Mouse (Mus musculus) layer of hippocampus, postnatal 10 days (tissue): ENCODE results near the gene Asgr1. TPM values are rescaled to one million over a fixed set of nuclear protein-coding genes. Genes with fewer than 3 reads are reported as not detected.
"Not testable (repeated sequence)": the region's sequence is repeated elsewhere in the genome, so short reads cannot be mapped to it uniquely, and the experiment has no call there.

Experiments used
- DNase-seq, 2 experiments: peaks; one replicate each; pipeline ENCODE4 v3.0.0; 2021; ENCODE audit warnings: low spot score in 2 of 2
- long read RNA-seq: library from polyadenylated mRNA; stranded (forward); transcript quantifications from one replicate; pipeline ENCODE4 v2.0.0, GENCODE M21; 2023
- total RNA-seq, 2 experiments: library from RNA; stranded (reverse); gene quantifications; 2 replicates each; pipeline ENCODE4 v1.2.3; 2021

Gene Asgr1
- total RNA-seq = 1 to 10 TPM; 1.2 to 1.3 TPM
- long read RNA-seq = 0 reads

DNA sequence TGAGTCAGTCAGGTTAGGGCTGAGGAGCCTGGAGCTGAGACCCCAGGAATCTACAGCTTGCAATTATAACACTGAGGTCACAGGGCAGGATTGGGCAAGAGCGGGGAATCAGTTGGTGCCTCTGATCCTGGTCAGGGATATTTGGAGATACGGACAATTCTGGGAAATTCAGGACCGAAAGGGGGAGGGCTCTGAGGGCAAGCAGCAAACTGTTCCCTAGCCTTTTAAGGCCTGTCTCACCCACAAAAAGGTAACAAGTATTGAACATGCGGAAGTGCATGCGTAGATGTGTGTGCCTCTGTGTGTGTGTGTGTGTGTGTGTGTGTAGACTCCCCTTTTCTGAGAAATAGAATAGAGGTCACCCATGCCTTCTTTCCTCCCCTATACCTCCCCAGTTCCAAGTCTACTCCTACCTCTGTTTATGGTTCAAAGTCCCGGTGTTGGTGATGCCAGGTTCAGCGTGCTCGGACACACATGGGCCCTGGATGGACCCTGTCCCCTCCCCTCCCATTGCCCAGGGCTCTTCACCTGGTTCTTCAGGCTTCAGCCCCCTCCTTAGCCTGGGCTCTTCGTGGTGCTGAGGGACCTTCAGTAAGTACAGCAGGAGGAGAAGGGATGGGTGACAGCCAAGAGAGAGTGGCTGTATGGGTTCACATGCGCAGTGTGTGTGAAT, at the start of gene Asgr1:
Asgr1 (plus strand) TSS at position 188 of the 673 bp plus-strand sequence.
- no peak for DNase-seq

DNA sequence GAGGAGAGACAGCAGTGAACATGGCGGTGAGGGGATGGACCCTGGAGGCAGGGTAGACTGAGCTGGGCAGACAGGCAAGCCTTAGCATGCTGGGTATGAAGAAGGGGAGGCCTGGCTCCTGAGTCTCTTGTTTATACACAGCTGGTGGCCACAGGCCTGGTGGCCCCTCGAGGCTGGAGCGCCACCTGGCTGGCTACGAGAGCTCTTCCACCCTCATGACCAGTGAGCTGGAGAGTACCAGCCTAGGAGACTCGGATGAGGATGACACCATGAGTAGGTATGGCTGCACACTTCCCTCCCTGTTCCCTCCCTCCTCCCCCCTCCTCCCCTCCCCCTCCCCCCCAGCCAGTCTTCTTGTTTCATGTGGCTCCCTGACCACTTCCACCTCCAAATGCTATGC, 48.4 kb upstream of the Asgr1 start:
- no peak for DNase-seq

DNA sequence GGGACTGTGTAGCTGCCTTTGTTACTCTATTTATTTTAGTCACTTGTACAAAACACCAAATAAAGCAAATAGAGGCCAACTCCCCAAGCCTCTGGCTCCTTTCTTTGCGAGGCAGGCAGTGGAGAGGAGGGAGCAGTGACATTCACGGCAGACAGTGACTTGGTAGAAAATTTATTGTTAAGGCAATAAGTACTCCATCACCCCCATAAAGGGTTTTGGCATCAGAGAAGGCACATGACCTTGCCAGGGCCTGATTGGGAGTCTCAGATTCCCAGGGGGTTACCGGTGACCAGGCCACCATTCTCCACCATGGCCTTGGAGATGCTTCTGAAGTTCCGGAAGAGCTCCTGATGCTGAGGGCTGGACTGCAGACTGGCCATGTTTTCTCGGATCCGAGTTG, 43.9 kb upstream of the Asgr1 start:
- no peak for DNase-seq

DNA sequence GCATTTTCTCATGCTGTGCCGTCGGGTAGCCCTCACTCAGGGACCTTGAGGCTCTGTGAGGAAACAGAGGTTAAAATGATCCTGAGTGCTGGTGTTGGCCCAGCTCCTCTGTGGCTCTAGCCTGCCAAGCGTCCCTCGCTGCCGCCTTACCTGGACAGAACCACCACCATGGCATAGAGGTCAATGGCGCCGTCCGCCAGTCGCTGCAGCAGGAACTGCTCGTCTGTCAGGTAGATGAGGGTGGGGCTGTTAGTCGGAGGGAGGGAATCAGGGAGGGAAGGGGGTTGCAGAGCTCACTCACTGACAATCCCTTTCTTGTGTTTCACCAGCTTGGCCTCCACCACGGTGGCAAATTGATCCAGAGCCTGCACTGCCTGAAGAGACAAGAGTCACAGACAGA, 43.3 kb upstream of the Asgr1 start:
- DNase-seq = no peak

DNA sequence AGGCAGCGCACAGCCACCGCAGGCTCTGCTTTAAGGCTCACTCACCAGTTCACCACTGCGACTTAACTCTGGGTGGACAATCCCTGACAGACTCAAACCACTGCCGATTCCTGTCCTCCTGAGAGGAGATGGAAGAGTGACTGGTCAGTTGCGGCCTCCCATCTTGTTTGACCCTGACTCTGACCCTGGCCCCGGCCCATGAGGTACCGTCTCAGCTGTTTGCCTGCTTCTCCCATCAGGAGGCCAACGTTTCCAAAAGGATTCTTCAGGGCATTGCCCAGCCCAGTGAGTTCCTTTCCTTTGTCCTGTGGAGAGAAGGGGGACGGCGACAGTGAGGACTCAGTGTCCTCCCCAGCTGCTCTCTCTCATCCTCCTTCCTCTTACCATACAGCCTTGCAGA, 42.9 kb upstream of the Asgr1 start:
- DNase-seq = no peak

DNA sequence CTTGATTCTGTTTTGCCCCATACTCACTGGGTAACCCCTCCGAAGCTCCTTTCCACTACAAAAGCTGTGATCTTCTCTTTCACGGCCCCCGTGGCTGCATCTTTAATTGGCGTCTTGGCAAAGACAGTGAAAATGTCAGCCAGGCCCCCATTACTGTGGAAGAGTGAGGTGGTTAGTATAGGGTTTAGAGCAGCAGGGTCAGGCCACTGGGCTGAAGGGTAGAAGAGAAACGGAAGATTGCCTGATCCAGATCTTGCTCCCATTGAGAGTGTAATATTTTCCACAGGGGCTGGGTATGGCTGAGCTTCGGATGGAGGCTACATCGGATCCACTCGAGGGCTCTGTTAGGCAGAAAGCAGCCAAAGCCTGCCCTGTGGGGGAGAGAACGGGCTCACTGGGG, 41.0 kb upstream of the Asgr1 start:
- DNase-seq = no peak

DNA sequence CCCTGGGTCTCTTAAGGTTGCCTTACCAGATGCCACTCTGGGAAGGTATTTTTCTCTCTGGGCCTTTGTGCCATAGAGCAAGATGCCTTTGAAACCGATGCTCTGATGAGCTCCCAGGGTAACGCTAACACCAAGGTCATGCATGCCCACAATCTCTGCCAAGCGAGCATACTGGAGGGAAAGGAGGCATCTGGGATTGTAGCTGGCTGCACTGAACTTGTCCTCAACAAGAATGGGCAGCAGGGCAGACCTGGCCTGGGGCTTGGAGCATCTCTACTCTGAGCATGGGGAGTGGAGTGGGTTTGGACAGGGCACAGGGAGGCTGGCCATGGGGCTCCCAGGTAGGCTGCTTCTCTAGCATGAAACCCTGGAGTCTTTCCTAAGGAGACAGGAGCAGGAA, 40.5 kb upstream of the Asgr1 start:
- no peak for DNase-seq

DNA sequence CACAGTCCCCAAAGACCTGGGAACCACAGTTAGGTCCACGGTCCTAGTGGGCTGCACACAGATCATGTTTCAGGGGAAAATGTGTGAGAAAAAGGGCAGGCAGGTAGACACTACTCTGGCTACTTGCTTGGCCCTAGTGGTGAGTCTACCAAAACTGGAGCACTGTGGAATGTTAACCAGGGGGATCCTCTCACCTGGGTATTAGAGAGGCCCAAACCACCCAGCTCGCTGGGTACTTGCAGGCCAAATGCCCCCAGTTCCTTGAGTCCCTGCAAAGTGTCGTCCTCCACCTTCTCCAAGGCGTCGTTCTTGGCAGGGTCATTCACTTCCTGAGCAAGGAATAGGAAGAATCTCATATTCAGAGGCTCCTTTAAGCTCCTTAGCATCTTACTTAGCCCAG, 39.8 kb upstream of the Asgr1 start:
- DNase-seq = no peak

DNA sequence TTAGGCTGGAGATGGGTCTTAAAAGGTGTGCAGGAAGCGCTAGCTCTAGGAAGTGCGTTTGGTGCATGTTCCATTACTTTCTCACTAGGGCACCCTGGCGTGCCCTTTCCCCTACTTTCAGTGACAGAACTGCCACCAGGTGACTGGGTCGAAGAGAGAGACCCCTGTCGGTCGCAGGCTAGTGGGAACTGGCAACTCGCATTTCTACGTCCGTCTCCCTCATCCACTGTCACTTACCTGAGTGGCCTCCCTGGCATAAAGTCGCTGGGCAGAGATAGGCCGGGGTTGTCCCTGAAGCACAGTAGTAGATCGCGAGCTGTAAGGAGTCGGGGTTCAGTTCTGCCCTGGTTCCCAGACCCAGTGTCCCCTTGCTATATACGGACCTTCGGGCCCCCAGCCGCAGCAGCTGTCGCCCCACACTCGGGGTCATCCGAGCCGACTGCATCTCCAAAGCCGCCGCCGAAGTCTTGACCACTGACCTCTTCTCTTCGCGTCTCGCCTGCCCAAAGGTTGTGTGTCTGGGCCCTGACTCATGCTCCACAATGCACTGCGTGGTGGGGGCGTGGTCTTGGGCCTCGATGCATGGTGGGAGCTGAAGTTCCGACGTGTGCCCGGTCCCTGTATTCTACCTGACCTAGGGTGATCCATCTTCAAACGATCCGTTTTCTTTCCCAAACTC, 38.9 kb upstream of the Asgr1 start, which contains the start of gene Acadvl:
Acadvl (minus strand) TSS at position 532 of the 679 bp plus-strand sequence.
- peak; percentile 74 to 88 for DNase-seq

DNA sequence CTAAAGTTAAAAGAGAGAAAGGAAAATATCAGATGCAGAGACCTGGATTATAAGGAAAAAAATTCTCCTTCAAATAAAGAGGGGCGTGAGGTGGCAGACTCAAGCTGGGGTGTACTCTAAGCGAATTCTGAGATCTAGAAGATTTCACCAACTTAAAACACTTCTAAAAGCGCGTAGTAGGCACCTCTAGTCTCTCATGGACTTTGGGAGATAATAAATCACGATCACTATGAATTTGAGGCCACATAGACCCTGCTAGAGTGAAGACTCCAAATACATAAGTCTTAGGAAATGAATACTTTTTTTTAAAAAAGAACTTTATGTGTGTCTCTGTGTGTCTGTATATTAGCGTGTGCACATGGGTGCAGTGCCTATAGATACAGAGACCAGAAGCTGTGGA, 38.2 kb upstream of the Asgr1 start:
- no peak for DNase-seq

DNA sequence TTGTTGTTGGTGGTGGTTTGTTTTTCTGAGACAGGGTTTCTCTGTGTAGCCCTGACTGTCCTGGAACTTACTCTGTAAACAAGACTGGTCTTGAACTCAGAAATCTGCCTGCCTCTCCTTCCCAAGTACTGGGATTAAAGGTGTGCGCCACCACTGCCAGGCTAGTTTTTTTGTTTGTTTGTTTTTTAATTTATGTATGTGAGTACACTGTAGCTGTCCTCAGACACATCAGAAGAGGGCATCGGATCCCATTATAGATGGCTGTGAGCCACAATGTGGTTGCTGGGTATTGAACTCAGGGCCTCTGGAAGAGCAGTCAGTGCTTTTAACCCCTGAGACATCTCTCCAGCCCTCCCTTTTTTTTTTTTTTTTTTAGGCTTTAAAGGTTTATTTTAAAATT, 37.7 kb upstream of the Asgr1 start:
- not testable (repeated sequence) for DNase-seq

DNA sequence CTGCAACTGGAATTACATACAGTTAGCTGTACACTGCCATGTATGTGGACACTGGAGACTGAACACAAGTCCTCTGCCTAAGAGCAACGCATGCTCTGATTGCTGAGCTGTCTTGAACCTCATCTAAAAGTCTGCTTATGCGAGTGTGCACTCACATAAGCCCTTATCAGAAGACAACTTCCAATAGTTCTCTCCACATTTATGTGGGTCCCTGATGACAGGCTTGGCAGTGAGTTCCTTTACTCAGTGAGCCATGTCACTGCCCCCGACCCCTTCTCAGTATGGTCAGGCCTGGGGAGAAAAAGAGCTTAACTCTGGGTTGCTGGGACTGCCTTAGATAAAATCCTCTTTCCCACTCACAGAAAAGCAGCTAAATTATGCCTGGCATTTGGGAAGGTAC, 37.2 kb upstream of the Asgr1 start, which contains the start of gene Dlg4:
Dlg4 (plus strand) TSS at position 274 of the 400 bp plus-strand sequence.
- DNase-seq = no peak

DNA sequence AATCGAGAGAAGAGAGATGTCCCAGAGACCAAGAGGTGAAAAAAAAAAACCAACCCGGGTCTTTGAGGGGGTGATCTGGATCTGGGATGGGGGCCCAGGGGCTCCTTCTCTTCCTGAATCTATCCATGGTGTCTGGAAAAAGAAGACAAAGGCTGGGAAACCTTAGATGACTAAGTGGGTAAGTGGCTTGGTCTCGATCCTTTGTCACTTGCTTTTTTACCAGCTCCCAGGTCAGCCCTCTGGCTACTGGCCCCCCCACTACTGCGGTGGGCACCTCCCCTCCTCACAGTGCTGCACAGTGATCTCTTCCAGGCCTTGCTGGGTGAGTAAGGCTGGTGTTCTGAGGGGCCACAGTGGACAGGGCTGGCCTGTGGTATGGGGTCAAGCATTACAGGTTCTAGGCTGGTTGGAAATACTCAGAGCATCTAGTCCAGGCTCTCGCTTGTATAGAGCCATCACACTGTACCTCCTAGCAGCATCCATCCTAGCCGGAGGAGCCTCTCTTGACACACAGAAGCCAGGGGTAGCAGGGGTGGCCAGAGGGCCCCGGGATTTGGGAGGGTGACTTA, 36.6 kb upstream of the Asgr1 start:
- no peak for DNase-seq

DNA sequence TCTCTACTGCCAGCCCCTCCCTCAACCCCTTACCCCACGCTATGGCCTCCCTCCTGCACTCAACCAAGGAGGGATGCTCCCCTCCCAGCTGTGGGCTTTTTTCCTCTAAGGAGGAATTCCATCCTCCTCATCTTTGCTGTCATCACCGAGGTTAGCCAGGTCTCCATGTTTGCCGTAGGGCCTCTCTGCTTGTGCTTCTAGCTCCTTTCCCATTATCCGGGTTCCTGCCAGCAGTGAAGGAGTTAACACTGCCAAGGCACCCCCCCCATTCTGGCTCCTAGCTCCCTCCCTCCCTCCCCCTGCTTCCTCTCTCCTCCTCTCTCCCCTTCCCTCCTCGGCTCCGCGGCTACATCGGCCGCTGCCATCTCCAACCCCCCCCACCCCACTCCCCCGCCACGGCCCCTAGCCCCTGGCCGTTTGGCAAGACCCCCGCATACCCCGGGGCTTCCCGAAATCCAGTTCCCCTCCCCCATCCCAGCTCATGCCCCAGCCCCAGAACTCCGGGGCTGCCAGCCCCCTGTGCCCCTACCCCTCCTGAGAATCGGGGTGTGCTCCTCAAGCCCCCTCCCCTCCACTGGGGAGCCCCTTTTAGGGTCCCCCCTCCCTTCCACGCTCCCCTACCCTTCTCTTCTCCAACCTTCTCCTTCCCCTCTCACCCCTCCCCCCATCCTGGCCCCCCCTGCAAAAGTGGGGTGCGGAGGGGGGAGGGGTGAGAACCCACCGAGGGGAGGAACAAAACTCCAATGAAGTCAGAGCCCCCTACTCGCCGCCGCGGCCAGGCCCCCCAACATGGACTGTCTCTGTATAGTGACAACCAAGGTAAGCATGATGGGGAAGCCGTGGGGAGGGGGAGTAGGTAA, 35.5 kb upstream of the Asgr1 start:
- DNase-seq = peak; percentile 78 to 81

DNA sequence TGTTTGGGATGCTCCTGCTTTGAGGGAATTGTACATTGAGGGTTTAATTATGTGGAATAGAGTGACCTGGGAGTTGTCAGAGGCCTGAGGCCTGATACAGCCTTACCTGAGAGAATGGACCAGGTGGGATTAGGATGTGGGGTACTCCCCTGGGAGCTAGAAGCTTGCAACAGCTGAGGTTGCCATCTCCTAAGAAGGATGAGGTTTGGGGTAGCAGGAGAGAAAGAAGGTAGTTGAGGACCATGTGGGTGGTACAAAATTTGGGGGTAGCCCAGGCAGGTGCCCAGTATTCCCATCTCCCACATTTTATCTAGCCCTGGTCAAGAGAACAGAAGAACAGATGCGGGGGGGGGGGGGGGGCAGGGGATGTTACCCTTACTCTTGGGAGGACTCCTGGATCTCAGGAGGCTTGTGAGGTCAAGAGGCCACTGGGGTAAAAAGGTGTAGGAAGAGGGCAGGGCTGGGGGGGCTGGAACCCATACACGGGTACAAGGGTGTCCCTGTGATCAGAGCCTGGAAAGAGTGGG, 34.3 kb upstream of the Asgr1 start:
- no peak for DNase-seq

DNA sequence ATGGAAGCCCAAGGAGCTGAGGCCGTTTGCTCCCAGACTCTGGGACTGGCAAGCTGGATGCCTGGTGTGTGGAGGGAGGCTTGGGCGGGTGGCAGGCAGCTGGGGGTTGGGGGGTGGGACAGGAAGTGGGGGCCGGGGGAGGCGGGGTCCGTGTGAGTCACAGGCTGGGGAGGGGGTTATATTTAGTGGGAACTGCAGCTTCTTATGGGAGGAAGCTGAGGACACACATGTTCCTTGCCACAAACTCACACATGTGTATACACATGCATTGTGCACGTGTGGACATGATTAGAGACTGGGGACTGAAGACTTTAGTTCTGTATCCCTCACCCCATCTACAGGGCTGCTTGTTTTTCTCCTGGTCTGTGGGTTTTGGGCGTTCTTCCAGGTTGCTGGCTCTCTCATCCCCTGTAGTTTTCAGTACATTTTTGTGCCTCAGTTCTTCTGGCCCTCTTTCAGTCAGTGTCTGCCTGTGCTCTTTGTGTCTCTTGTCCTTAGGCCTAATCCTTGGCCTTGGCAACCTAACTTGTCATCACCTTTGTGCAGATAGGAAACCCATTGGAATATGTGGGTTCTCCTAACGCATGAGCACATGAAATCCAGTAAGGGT, 33.8 kb upstream of the Asgr1 start:
- peak; percentile 55 to 61 for DNase-seq

DNA sequence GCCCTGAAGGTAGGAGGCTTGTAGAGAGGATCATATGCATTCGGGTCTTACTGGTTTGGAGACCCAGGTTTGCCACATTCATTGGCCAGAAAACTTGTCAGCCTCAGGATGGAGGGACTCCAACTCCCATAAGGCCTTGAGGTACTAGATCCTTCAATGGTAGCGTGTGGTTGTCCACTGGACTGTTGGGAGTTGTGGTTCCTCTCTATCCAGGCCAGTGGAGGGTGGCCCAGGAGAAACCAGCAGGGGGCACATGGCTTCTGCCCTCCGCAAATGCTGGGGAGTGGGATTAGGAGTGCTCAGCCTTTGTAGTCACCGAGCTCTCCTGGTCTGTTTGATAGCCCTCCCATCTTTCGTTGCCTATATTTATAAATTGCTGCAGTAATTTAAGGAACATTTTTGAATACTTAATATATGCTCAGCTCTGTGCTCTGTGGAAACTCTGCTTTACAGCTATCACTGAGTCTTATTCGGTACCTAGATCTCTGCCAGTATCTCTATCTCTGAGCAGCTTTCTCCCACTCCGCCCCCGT, 33.1 kb upstream of the Asgr1 start:
- DNase-seq = peak; percentile 79 to 81

DNA sequence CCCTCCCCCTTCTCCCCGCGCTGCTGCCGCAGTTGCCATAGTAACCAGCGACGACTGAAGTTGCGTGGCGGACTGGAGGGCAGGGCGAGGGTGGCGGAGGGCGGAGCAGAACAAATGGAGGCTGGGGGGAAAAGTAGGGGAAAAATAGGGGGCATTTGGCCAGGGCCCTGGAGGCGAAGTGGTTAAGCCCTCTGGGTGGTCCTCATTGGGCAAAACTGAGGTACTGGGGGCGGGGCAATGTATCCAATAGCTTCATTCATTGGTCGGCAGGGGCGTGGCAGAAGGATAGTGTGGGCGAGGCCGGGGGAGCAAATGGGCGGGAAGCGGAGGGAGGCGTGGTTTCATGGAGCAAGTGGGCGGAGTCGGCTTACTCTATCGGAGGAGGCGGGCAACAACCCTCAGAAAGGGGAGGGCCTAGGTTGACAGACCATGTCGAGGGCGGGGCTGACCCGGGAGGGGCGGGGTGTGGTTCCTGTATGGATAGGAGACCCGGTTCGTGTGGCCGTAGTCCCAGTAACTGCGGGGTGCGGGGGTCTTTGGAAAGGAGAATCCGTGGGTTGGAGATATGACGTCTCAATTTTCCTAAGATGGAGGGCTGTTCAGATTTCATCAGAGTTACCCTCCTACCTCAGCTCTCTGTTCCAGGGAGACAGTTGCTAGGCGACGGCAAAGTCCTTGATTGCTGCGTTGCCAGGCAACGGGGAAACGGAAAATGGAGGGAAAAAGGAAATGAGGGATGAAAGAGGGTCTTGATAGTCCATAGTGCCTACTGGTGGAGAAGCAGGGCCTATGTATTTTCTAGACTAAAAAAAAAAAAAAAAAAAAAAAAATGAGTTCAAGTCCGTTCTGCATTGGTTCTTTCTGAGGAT, 32.4 kb upstream of the Asgr1 start:
- DNase-seq = peak; percentile 99

DNA sequence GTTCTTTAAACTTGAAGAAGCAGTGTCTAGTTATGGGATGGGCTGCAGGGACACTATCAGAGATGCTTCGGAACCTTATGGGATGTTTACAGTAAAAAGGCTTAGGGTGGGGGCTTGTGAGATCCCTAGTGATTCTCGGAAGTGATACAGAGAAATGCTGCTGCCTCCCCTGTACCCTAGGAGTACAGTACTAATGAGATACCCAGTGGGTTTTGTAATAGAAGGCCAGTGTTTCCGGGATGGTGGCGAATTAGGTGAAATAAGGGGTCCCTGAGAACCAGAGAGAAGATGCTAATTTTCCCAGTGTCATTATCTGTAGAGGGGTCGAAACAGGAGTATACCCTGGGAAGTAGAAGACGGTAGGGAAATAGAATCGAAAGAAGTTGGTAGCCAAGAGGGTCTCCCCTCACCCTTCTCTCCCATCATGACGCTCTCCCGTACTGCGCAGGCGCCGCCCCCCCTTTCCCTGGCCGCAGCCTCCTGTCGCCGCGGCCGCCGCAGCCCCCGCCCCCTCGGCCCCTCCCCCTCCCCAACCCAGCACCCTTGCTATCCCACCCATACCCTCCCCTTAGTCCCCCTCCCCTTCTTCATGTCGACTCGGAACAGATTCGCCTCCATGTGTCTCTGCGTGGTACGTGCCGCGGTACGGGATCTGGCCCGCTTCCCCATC, 30.3 kb upstream of the Asgr1 start:
- peak in 1 of 2 experiments; percentile 69 for DNase-seq
